Mouse (Mus musculus): Measurements from ENCODE around the gene Wdr61. TPM values are rescaled to one million over a fixed set of nuclear protein-coding genes. Genes with fewer than 3 reads are reported as not detected.

Wdr61 gene
- total RNA-seq, 1 experiment: 88.6 TPM

GRCm38 (mm10) chr9:54707288-54707999, 26.9 kb downstream of the Wdr61 start:
- TF ChIP-seq CHD2 (IDR thresholded peaks at IDR 0.05; ENCODE audit: low read depth, low read length) (no peak), ZC3H11A (IDR thresholded peaks at IDR 0.05; ENCODE audit: borderline replicate concordance, low read depth, low read length) (no peak), HCFC1 (IDR thresholded peaks at IDR 0.05; ENCODE audit: borderline replicate concordance, insufficient read depth, low read length) (no peak), ZNF384 (IDR thresholded peaks at IDR 0.05; ENCODE audit: low read depth, low read length) (no peak), MAFK (IDR thresholded peaks at IDR 0.05; ENCODE audit: insufficient read depth, low read depth, low read length) (no peak)
- Histone ChIP-seq H3K4me3 (ENCODE audit: insufficient read depth in 1 of 2, low read depth in 1 of 2, low read length in 2 of 2, poor library complexity in 1 of 2, severe bottlenecking in 1 of 2) (no peak overlapping the region), H3K4me1 (ENCODE audit: control insufficient read depth in 2 of 2, insufficient read depth in 2 of 2, low read length in 2 of 2, poor library complexity in 1 of 2) (no peaks in the 10 kb centered on the region), H3K27ac (ENCODE audit: insufficient read depth, low read depth, low read length, poor library complexity, severe bottlenecking) (no peak overlapping the region), H3K36me3 (ENCODE audit: control insufficient read depth, insufficient read depth, low read length, poor library complexity, severe bottlenecking) (no peaks in the 10 kb centered on the region), H3K9ac (ENCODE audit: insufficient read depth, low read depth, low read length, poor library complexity, severe bottlenecking) (no peak overlapping the region), H3K9me3 (ENCODE audit: control insufficient read depth, insufficient read depth, low read depth, low read length) (no peaks in the 10 kb centered on the region)
- in situ Hi-C loops (cut with MboI; ENCODE audit: low sequenced_read_pairs in 2 of 2, unreplicated experiment in 2 of 2): no loop called here
- no peak for DNase-seq (ENCODE audit: low read depth, low spot score)

GRCm38 (mm10) chr9:54705561-54705960, 28.8 kb downstream of the Wdr61 start:
- no peaks in the 10 kb centered on the region for H3K36me3 ChIP-seq (ENCODE audit: control insufficient read depth, insufficient read depth, low read length, poor library complexity, severe bottlenecking)
- DNase-seq (ENCODE audit: low read depth, low spot score): no peak
- TF ChIP-seq ZNF384 (IDR thresholded peaks at IDR 0.05; ENCODE audit: low read depth, low read length) (no peak), HCFC1 (IDR thresholded peaks at IDR 0.05; ENCODE audit: borderline replicate concordance, insufficient read depth, low read length) (no peak)
- no peak overlapping the region for H3K4me3 ChIP-seq (ENCODE audit: insufficient read depth in 1 of 2, low read depth in 1 of 2, low read length in 2 of 2, poor library complexity in 1 of 2, severe bottlenecking in 1 of 2)
- H3K4me1 ChIP-seq (ENCODE audit: control insufficient read depth in 2 of 2, insufficient read depth in 2 of 2, low read length in 2 of 2, poor library complexity in 1 of 2): no peaks in the 10 kb centered on the region
- no peak overlapping the region for H3K27ac ChIP-seq (ENCODE audit: insufficient read depth, low read depth, low read length, poor library complexity, severe bottlenecking)
- H3K9ac ChIP-seq (ENCODE audit: insufficient read depth, low read depth, low read length, poor library complexity, severe bottlenecking): no peak overlapping the region
- no peaks in the 10 kb centered on the region for H3K9me3 ChIP-seq (ENCODE audit: control insufficient read depth, insufficient read depth, low read depth, low read length)
- in situ Hi-C loops (cut with MboI; ENCODE audit: low sequenced_read_pairs in 2 of 2, unreplicated experiment in 2 of 2): no loop called here

- H3K9me3 ChIP-seq (ENCODE audit: control insufficient read depth, insufficient read depth, low read depth, low read length): no peaks in the 10 kb centered on the region
- in situ Hi-C loops (cut with MboI; ENCODE audit: low sequenced_read_pairs in 2 of 2, unreplicated experiment in 2 of 2): no loop called here
- no peak overlapping the region for H3K4me3 ChIP-seq (ENCODE audit: insufficient read depth in 1 of 2, low read depth in 1 of 2, low read length in 2 of 2, poor library complexity in 1 of 2, severe bottlenecking in 1 of 2)
- no peak overlapping the region for H3K9ac ChIP-seq (ENCODE audit: insufficient read depth, low read depth, low read length, poor library complexity, severe bottlenecking)
- no peaks in the 10 kb centered on the region for H3K36me3 ChIP-seq (ENCODE audit: control insufficient read depth, insufficient read depth, low read length, poor library complexity, severe bottlenecking)
- no peak for DNase-seq (ENCODE audit: low read depth, low spot score)
- H3K27ac ChIP-seq (ENCODE audit: insufficient read depth, low read depth, low read length, poor library complexity, severe bottlenecking): no peak overlapping the region
- TF ChIP-seq ZC3H11A (IDR thresholded peaks at IDR 0.05; ENCODE audit: borderline replicate concordance, low read depth, low read length) (no peak), ZNF384 (IDR thresholded peaks at IDR 0.05; ENCODE audit: low read depth, low read length) (no peak), HCFC1 (IDR thresholded peaks at IDR 0.05; ENCODE audit: borderline replicate concordance, insufficient read depth, low read length) (no peak), MAFK (IDR thresholded peaks at IDR 0.05; ENCODE audit: insufficient read depth, low read depth, low read length) (no peak), CHD2 (IDR thresholded peaks at IDR 0.05; ENCODE audit: low read depth, low read length) (no peak)
- no peaks in the 10 kb centered on the region for H3K4me1 ChIP-seq (ENCODE audit: control insufficient read depth in 2 of 2, insufficient read depth in 2 of 2, low read length in 2 of 2, poor library complexity in 1 of 2)
These were observed 30.0 kb downstream of the Wdr61 start for GRCm38 (mm10) chr9:54704361-54704760.

GRCm38 (mm10) chr9:54702581-54702980, 31.7 kb downstream of the Wdr61 start:
- H3K36me3 ChIP-seq (ENCODE audit: control insufficient read depth, insufficient read depth, low read length, poor library complexity, severe bottlenecking): no peaks in the 10 kb centered on the region
- no peak overlapping the region for H3K4me3 ChIP-seq (ENCODE audit: insufficient read depth in 1 of 2, low read depth in 1 of 2, low read length in 2 of 2, poor library complexity in 1 of 2, severe bottlenecking in 1 of 2)
- in situ Hi-C loops (cut with MboI; ENCODE audit: low sequenced_read_pairs in 2 of 2, unreplicated experiment in 2 of 2): no loop called here
- H3K4me1 ChIP-seq (ENCODE audit: control insufficient read depth in 2 of 2, insufficient read depth in 2 of 2, low read length in 2 of 2, poor library complexity in 1 of 2): no peaks in the 10 kb centered on the region
- DNase-seq (ENCODE audit: low read depth, low spot score): no peak
- no peak overlapping the region for H3K27ac ChIP-seq (ENCODE audit: insufficient read depth, low read depth, low read length, poor library complexity, severe bottlenecking)
- H3K9ac ChIP-seq (ENCODE audit: insufficient read depth, low read depth, low read length, poor library complexity, severe bottlenecking): no peak overlapping the region
- no peaks in the 10 kb centered on the region for H3K9me3 ChIP-seq (ENCODE audit: control insufficient read depth, insufficient read depth, low read depth, low read length)
- TF ChIP-seq CHD2 (IDR thresholded peaks at IDR 0.05; ENCODE audit: low read depth, low read length) (no peak), ZNF384 (IDR thresholded peaks at IDR 0.05; ENCODE audit: low read depth, low read length) (no peak), ZC3H11A (IDR thresholded peaks at IDR 0.05; ENCODE audit: borderline replicate concordance, low read depth, low read length) (no peak), HCFC1 (IDR thresholded peaks at IDR 0.05; ENCODE audit: borderline replicate concordance, insufficient read depth, low read length) (no peak), MAFK (IDR thresholded peaks at IDR 0.05; ENCODE audit: insufficient read depth, low read depth, low read length) (no peak)

- no peak for DNase-seq (ENCODE audit: low read depth, low spot score)
- Histone ChIP-seq H3K9me3 (ENCODE audit: control insufficient read depth, insufficient read depth, low read depth, low read length) (no peaks in the 10 kb centered on the region), H3K4me3 (ENCODE audit: insufficient read depth in 1 of 2, low read depth in 1 of 2, low read length in 2 of 2, poor library complexity in 1 of 2, severe bottlenecking in 1 of 2) (no peak overlapping the region), H3K27ac (ENCODE audit: insufficient read depth, low read depth, low read length, poor library complexity, severe bottlenecking) (no peak overlapping the region), H3K36me3 (ENCODE audit: control insufficient read depth, insufficient read depth, low read length, poor library complexity, severe bottlenecking) (no peaks in the 10 kb centered on the region), H3K9ac (ENCODE audit: insufficient read depth, low read depth, low read length, poor library complexity, severe bottlenecking) (no peak overlapping the region), H3K4me1 (ENCODE audit: control insufficient read depth in 2 of 2, insufficient read depth in 2 of 2, low read length in 2 of 2, poor library complexity in 1 of 2) (no peaks in the 10 kb centered on the region)
- in situ Hi-C loops (cut with MboI; ENCODE audit: low sequenced_read_pairs in 2 of 2, unreplicated experiment in 2 of 2): no loop called here
- TF ChIP-seq ZC3H11A (IDR thresholded peaks at IDR 0.05; ENCODE audit: borderline replicate concordance, low read depth, low read length) (no peak), MAFK (IDR thresholded peaks at IDR 0.05; ENCODE audit: insufficient read depth, low read depth, low read length) (no peak), HCFC1 (IDR thresholded peaks at IDR 0.05; ENCODE audit: borderline replicate concordance, insufficient read depth, low read length) (no peak), CHD2 (IDR thresholded peaks at IDR 0.05; ENCODE audit: low read depth, low read length) (no peak), ZNF384 (IDR thresholded peaks at IDR 0.05; ENCODE audit: low read depth, low read length) (no peak)
These were observed 33.6 kb downstream of the Wdr61 start for GRCm38 (mm10) chr9:54700746-54701145.

All from ES-E14 (cell line).